Mouse (Mus musculus) gastrocnemius, postnatal 14 days (tissue): ENCODE results near the gene Ly6g6e. TPM values are rescaled to one million over a fixed set of nuclear protein-coding genes. Genes with fewer than 3 reads are reported as not detected.
"Not testable (repeated sequence)": the region's sequence is repeated elsewhere in the genome, so short reads cannot be mapped to it uniquely, and the experiment has no call there.

Experiments
- DNase-seq: peaks from one replicate; pipeline ENCODE4 v3.0.0; 2021; ENCODE audit warnings: mixed read lengths
- intact Hi-C: fragments of 180-260 bp; cut with DNase I; formaldehyde crosslinking; loops from one replicate; pipeline ENCODE4 v1.15.1; 2025; ENCODE audit warnings: low total_unique reads
- total RNA-seq, 2 experiments: library from RNA; stranded (reverse); gene quantifications; 2 replicates each; pipeline ENCODE4 v1.2.3; 2021

Gene Ly6g6e
- total RNA-seq, 2 experiments from 2014 or later = not detected

- intact Hi-C loops, DNase-seq: not testable (repeated sequence)
These were observed 46.6 kb downstream of the Ly6g6e start for GRCm38 (mm10) chr17:35123287-35123686.

GRCm38 (mm10) chr17:35124261-35124896 lies 47.7 kb downstream of the Ly6g6e start:
- intact Hi-C loops, DNase-seq: not testable (repeated sequence)

- intact Hi-C loops = no loop called here
These were observed 48.4 kb downstream of the Ly6g6e start for GRCm38 (mm10) chr17:35125081-35125480.

GRCm38 (mm10) chr17:35125578-35125977 lies 48.9 kb downstream of the Ly6g6e start:
- intact Hi-C loops = no loop called here
- DNase-seq = no peak

More at GRCm38 (mm10) chr17:35125081-35125480, 48.4 kb downstream of the Ly6g6e start:
- no peak for DNase-seq

GRCm38 (mm10) chr17:35126206-35126611 lies 49.5 kb downstream of the Ly6g6e start, which contains the start of gene D17H6S53E:
TSS of gene D17H6S53E (plus strand) at chr17:35126373.
- peak; percentile 80 for DNase-seq
- intact Hi-C loops = no loop called here

- intact Hi-C loops = no loop called here
- no peak for DNase-seq
These were observed 50.3 kb downstream of the Ly6g6e start for GRCm38 (mm10) chr17:35127017-35127416.

Other genes with a start within 250 kb of the Ly6g6e start
- gene Stk19, start 240.0 kb upstream of the Ly6g6e start, total RNA-seq = 1 to 10 TPM; 6.8 to 7.2 TPM
- gene Dxo, start 239.9 kb upstream of the Ly6g6e start, total RNA-seq = 10 to 100 TPM in 1 of 2 experiments, 1 to 10 TPM in 1; 9.3 to 13.0 TPM
- gene Skiv2l, start 226.7 kb upstream of the Ly6g6e start, total RNA-seq = 10 to 100 TPM; 17.4 to 17.8 TPM
- gene Nelfe, start 226.5 kb upstream of the Ly6g6e start, total RNA-seq = 10 to 100 TPM in 1 of 2 experiments, 1 to 10 TPM in 1; 9.7 to 13.4 TPM
- 1 to 10 TPM in 1 of 2 experiments, under 1 TPM in 1; 0.75 to 1.9 TPM for gene Cfb, start 214.4 kb upstream of the Ly6g6e start, total RNA-seq
- 1 to 10 TPM; 3.4 to 5.1 TPM for gene Zbtb12, start 197.4 kb upstream of the Ly6g6e start, total RNA-seq
- not detected for gene Gm20547, start 194.9 kb upstream of the Ly6g6e start, total RNA-seq
- gene C2, start 178.6 kb upstream of the Ly6g6e start, total RNA-seq = 1 to 10 TPM; 1.8 to 3.1 TPM
- gene Ehmt2, start 178.4 kb upstream of the Ly6g6e start, total RNA-seq = 10 to 100 TPM; 29.4 to 32.2 TPM
- gene Slc44a4, start 162.4 kb upstream of the Ly6g6e start, total RNA-seq = under 1 TPM in 1 of 2 experiments, not detected in 1; 0.09 TPM
- 1 to 10 TPM; 8.0 to 8.3 TPM for gene Neu1, start 145.6 kb upstream of the Ly6g6e start, total RNA-seq
- 1 to 10 TPM; 2.6 to 5.9 TPM for gene Hspa1b, start 117.7 kb upstream of the Ly6g6e start, total RNA-seq
- gene Gm20481, start 107.0 kb upstream of the Ly6g6e start, total RNA-seq = not detected
- gene Hspa1a, start 104.7 kb upstream of the Ly6g6e start, total RNA-seq = 1 to 10 TPM; 3.8 to 6.8 TPM
- 10 to 100 TPM; 11.6 to 14.8 TPM for gene Hspa1l, start 104.2 kb upstream of the Ly6g6e start, total RNA-seq
- gene Lsm2, start 95.0 kb upstream of the Ly6g6e start, total RNA-seq = 10 to 100 TPM; 19.5 to 20.1 TPM
- gene Vars, start 75.9 kb upstream of the Ly6g6e start, total RNA-seq = 10 to 100 TPM; 26.8 to 29.2 TPM
- 1 to 10 TPM; 3.7 to 3.9 TPM for gene Vwa7, start 60.3 kb upstream of the Ly6g6e start, total RNA-seq
- 1 to 10 TPM in 1 of 2 experiments, under 1 TPM in 1; 0.38 to 1.5 TPM for gene Sapcd1, start 48.9 kb upstream of the Ly6g6e start, total RNA-seq
- gene Msh5, start 30.2 kb upstream of the Ly6g6e start, total RNA-seq = under 1 TPM; 0.84 to 0.94 TPM
- gene Clic1, start 26.9 kb upstream of the Ly6g6e start, total RNA-seq = 10 to 100 TPM; 28.3 to 32.5 TPM
- gene Ddah2, start 17.9 kb upstream of the Ly6g6e start, total RNA-seq = 10 to 100 TPM; 23.4 to 32.2 TPM
- gene Ly6g6c, start 11.5 kb upstream of the Ly6g6e start, total RNA-seq = not detected
- gene Mpig6b, start 10.7 kb upstream of the Ly6g6e start, total RNA-seq = not detected
- under 1 TPM; 0.64 TPM for gene Ly6g6d, start 1.2 kb downstream of the Ly6g6e start, total RNA-seq
- gene Ly6g6f, start 8.7 kb downstream of the Ly6g6e start, total RNA-seq = not detected
- gene Abhd16a, start 12.4 kb downstream of the Ly6g6e start, total RNA-seq = 10 to 100 TPM; 52.8 to 58.5 TPM
- gene Ly6g5c, start 31.4 kb downstream of the Ly6g6e start, total RNA-seq = not detected
- under 1 TPM; 0.27 to 0.37 TPM for gene Ly6g5b, start 38.5 kb downstream of the Ly6g6e start, total RNA-seq
- gene Gpank1, start 44.6 kb downstream of the Ly6g6e start, total RNA-seq = 1 to 10 TPM; 7.0 to 7.9 TPM
- gene Csnk2b, start 45.2 kb downstream of the Ly6g6e start, total RNA-seq = 100 to 1,000 TPM; 156 to 166 TPM
- gene D17H6S53E, start 49.5 kb downstream of the Ly6g6e start, total RNA-seq = 10 to 100 TPM; 14.4 to 16.1 TPM
- gene Apom, start 55.1 kb downstream of the Ly6g6e start, total RNA-seq = not detected
- 100 to 1,000 TPM; 193 to 200 TPM for gene Bag6, start 58.3 kb downstream of the Ly6g6e start, total RNA-seq
- gene Prrc2a, start 88.0 kb downstream of the Ly6g6e start, total RNA-seq = 100 to 1,000 TPM; 102 to 118 TPM
- gene Aif1, start 99.2 kb downstream of the Ly6g6e start, total RNA-seq = under 1 TPM; 0.71 to 0.90 TPM
- gene Lst1, start 111.5 kb downstream of the Ly6g6e start, total RNA-seq = 1 to 10 TPM; 1.5 to 2.8 TPM
- gene Ltb, start 117.5 kb downstream of the Ly6g6e start, total RNA-seq = under 1 TPM in 1 of 2 experiments, not detected in 1; 0.31 TPM
- under 1 TPM; 0.24 to 0.68 TPM for gene Tnf, start 125.1 kb downstream of the Ly6g6e start, total RNA-seq
- gene Lta, start 128.4 kb downstream of the Ly6g6e start, total RNA-seq = under 1 TPM; 0.42 to 0.78 TPM
- gene Gm16181, start 143.9 kb downstream of the Ly6g6e start, total RNA-seq = not detected
- gene Atp6v1g2, start 156.8 kb downstream of the Ly6g6e start, total RNA-seq = 1 to 10 TPM; 2.3 to 2.7 TPM
- 1 to 10 TPM; 7.6 to 7.9 TPM for gene Nfkbil1, start 158.9 kb downstream of the Ly6g6e start, total RNA-seq
- 100 to 1,000 TPM in 1 of 2 experiments, 10 to 100 TPM in 1; 85.3 to 103 TPM for gene Ddx39b, start 164.8 kb downstream of the Ly6g6e start, total RNA-seq
- 10 to 100 TPM; 34.3 to 40.7 TPM for gene H2-D1, start 185.8 kb downstream of the Ly6g6e start, total RNA-seq
- gene H2-Q1, start 243.5 kb downstream of the Ly6g6e start, total RNA-seq = under 1 TPM; 0.18 to 0.47 TPM